Mouse (Mus musculus): ENCODE data around the gene Lamc2. TPM values are rescaled to one million over a fixed set of nuclear protein-coding genes. Genes with fewer than 3 reads are reported as not detected.
A peak's percentile ranks its signal among the peaks of the same experiment; 100 is the strongest.

The Lamc2 gene
- total RNA-seq, 2 experiments from 2014 or later, result 14.6 to 20.4 TPM

DNA sequence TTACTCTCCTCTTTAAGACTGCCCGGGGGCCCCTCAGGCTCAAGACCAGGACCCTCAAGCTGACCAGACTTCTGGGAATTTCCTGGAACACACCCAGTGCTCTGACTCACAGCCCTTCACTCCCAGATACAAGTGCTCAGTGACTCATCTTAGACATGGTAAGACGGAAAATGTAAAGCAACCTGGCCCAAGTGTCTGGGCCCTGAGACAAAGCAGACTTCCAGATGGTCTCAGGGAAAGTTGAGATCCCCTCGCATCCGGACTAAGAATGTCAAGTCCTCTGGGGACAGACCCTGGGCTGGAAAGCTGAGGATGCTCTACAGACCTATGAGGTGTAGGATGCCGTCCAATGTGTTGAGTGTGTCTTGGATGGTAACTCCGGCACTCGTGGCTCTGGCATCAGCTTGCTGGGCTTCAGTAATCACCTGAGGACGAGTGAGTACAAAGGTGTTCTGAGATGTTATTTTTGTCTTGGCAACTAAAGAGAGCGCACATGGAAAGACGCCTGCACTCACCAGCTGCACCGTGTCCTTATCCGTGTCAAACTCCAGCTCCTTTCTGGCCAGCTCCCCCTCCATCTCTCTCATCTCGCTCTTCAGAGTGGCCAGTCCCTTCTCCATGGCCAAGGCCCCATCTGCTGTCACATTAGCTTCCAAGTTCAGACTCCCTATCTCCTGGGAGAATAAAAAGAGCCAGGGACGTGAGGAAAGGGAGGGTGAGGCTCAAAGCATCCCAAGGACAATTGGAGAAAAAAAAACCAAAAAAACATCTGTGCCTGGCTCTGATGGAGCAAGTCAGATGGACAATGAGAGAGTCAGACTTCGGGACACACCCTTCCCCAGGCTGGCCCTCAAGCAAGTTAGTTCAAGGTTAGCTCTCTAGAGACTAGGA, 59.5 kb downstream of the Lamc2 start:
- DNase-seq, result peak; percentile 68

DNA sequence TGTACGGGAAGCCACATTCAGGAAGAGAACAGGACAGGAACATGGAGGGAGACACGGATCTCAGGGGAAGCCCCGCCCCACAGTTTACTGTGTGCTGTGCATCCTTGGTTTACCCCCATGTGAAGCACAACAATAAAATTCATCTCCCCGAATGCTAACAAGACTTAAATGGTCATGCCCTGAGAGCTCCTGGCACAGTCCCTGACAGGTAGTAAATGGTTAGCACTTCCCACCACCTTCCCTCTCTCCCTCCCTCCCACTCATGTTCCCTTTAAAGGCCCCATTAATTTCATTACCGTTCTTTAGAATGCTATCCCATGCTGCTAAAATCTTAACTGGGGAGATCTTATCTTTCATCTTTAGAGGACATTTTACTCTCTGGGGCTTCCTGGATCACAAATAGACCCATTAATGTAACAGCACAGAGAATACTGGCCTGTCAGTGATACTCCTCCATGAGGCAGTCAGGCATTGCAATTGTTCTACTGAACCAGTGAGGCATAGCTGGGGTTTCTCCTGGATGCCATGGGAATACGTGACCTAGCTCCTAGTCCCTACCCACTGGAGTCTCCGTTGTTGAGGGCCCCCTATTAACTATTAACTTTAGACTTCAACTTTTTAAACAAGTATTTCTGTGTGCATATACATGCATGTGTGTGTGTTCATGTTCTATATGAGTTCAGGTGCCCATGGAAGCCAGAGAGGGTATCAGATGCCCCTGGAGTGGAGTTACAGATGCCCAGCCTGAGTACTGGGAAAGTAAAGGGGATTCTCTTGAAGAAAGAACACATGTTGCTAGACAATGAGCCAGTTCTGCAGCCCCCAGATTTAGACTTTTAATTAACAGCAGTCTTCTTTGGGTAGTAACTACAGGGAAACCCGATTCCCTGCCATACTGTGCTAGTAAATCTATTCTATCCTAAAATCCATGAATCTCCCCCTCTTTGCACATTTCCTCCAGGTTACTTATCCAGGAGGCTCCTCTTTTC, 60.7 kb downstream of the Lamc2 start:
- DNase-seq, result no peak

DNA sequence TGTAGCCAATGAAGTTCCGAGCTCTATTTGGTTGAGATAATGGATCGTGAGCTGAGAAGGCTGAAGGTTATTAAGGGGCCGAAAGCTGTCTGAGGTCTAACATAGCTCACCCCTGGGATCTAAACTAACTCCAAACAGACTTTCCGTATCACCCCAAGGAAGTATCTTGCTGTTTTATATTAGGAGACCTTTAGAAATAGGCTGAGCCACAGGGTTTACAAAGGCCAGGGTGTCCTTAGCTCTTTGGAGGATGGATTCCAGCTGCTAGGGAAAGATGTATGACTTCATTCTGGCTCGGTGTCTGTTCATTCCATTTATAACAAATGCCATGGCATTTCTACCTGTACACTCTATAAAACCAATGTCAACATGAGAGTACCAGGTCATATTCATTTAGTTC, 61.7 kb downstream of the Lamc2 start:
- DNase-seq, result no peak

DNA sequence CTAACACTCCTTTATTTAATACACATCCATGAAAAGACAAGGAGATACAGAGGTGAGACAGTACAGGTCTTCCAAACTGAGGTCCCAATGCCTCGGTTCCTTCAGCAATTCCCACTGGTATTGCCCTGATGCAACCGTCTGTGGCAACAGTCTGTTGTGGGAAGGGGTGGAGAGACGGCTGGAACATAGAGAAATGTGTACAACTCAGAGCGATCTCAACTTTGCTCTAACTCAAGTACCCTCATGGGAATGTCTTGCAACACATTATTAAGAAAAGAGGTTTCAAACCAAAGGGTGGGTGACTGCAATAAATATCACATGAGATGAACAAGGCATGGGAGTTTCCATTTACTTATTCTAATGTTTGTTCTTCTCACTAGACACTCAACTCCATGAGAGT, 63.5 kb downstream of the Lamc2 start:
- DNase-seq, result no peak

DNA sequence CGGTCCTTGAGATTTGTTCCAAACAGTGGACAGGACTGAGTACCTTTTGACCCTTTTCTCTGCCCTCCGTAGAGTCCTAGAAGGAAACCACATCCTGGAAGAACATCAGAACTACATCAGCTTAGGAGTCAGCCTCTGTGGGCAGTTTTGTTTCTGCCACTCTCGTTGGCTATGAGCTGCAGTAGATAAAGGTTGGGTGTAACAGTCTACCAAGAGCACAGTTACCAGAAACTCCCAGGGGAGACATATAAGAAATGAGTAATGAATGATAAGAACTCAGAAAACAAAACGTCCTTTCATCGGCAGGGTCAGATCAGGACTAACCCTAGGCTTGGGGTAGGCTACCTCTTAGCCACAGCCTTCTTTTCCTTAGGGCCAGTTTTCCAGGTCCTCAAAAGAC, 64.9 kb downstream of the Lamc2 start:
- no peak for DNase-seq

DNA sequence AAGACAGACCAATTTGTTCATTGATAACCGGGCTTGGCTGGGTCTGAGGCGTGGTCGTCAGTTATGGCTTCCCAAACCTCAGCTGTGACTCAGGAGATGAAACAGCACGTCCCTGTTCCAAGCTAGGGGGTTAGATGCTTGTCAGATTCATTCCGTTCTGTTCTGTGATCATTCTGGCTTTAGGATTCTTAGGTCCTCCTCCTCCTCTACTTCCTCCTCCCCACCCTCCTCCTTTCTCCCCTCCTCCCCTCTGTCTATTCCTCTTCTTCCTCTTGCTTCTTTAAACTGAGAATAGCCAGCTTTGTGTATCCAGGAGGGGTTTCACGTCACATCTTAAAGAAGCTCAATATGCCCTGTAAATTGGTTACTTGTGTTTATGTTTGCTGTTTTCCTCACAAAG, 65.7 kb downstream of the Lamc2 start:
- DNase-seq, result no peak

DNA sequence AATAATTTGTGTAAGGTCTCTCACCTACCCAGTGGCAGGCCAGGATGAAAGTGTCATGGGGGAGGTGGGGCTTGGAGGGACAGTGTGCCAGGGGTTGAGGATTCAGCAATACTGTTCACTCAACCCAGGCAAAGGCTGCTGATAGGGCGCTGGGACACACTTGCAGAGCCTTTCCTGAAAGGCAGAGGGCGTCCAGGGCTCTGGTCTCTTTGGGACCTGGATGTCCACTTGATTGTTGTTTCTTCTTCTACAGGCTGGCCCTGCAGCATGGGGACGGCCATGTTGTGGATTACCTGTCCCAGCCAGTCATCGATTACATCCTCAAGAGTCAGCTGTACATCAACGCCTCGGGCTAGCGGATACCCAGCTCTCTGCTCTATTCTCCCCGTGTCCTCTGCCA, 70.9 kb downstream of the Lamc2 start:
- DNase-seq, result no peak

DNA sequence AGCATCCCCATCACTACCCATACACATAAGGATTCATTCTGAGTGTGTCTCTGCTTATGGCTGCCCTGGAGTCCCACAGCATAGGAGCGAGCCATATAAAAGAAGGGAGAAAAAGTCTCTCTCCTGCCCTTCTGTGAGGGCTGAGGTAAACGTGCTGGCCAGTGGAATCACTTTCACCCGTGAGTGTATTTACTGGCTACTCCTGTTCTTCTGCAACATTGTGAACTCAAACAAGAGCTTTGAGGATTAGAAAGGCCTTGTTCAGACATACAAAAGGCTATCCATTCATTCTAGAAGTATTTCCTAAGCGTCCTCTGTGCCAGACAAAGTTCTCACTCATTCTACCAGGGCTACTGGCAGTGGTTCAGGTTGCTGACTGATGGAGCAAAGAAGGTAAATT, 74.7 kb downstream of the Lamc2 start:
- DNase-seq, result no peak

DNA sequence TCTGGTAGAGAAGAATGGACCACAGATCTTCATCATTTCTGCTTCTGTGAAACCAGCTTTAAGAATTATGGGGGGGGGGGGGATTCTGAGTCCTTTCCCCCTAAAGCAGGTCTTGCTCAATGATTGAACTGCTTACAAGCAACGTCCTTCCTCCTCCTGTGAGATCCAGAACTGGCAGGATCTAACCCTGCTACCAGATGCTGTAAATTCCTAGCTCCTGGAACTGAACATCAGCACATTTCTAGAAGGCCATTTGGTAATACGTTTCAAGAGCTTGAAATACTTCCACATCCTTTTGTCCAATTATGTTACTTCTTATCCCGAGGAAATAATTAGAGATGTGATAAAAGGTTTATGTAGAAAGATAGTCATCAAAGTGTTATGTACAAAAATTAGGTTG, 76.4 kb downstream of the Lamc2 start:
- no peak for DNase-seq

DNA sequence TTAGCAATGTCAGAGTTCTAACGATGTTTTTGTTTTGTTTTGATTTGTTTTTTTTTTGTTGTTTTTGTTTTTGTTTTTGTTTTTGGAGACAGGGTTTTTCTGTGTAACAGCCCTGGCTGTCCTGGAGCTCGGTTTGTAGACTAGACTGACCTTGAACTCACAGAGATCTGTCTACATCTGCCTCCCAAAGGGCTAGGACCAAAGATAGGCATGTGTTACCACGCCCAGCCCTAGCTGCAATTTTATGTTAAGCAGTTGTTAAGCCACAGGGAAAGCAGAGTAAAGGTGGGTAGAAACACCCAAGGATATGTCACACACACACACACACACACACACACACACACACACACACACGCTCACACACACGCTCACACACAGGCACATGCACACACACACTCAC, 76.9 kb downstream of the Lamc2 start:
- no peak for DNase-seq

DNA sequence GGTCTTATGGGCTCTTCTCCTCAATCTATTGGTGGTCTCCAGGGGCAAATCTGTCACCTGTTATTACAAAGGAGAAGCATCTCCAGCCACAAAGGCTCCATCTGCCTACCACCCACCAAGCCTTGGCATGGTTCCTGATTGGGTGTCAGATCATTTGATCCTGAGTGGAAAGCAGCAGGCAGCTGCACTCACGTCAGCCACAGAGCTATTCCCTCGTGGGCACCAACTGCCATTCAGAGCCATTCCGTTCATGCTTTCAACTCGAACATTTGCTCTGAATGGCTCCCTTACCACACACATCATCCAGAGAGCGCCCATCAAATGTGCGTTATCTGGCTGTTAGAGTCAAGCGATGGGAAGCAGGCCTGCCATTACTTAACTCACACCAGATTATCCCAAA, 78.4 kb downstream of the Lamc2 start:
- DNase-seq, result no peak

DNA sequence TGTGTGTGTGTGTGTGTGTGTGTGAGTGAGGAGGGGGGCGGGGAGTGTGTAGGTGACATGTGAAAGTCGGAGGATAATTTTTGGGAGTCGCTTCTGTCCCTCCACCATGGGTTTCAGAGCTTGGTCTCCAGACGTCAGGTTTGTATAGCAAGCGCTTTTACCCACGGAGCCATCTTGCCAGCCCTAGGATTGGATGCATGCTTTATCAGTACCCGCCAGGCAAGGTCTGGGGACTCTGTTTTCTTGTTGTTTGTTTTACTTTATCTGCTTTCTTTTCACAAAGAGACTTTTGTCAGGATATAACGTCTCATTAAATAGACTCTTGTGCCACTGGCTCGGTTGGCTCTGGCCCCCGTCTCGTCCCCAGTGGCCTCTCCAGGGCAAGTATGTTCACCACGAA, 81.4 kb downstream of the Lamc2 start:
- DNase-seq, result no peak

DNA sequence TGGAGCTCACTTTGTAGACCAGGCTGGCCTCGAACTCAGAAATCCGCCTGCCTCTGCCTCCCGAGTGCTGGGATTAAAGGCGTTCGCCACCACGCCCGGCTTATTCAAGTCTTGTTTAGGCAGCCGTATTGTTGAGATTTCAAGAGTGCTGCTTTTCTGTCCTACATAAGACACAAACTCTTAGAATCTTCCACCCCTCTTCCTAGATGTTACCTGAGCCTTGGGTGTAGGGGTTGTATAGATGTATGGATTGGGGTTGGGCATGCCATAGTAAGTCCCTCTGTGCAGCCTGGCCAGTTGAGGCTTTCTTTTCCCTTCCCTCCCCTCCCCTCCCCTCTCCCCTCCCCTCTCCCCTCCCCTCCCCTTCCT, 83.1 kb downstream of the Lamc2 start:
- no peak for DNase-seq

DNA sequence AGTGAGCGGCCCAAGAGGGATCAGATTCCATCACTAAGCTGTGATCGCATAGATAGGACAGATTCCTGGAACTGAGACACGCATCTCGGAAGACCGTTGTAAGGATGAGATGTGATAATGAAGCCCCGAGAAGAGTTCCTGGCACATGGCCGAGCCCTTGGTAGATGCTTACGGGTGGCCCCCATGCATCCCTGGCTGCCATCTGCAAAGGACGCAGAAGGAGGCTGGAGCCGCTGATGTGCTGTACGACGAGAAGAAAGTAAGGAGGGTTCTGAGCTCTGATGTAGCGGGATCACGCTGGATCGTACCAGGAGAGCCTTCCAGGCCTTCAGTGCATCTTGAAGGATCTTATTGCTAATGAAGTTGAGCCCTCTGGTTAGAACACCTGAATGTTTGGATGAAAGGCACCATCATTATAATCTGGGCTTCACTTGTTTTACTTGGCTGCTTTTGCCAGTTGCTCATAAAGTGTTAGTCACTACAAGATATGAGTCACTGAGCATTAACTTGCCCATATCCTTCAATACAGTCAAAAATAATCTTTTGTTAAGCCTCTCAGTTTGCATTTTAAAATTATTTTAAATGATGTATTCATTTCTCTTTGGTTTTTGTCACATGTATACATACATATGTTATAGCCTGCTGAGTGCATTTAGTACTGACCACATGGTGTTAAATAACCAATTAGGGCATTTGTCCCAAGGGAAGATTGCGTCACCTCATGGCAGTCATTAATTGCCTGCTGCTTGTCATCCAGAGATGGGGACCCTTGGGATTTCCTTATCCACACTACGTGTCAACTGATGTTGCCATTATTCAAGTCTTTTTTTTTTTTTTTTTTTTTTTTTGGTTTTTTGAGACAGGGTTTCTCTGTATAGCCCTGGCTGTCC, 83.7 kb downstream of the Lamc2 start:
- peak; percentile 37 for DNase-seq

DNA sequence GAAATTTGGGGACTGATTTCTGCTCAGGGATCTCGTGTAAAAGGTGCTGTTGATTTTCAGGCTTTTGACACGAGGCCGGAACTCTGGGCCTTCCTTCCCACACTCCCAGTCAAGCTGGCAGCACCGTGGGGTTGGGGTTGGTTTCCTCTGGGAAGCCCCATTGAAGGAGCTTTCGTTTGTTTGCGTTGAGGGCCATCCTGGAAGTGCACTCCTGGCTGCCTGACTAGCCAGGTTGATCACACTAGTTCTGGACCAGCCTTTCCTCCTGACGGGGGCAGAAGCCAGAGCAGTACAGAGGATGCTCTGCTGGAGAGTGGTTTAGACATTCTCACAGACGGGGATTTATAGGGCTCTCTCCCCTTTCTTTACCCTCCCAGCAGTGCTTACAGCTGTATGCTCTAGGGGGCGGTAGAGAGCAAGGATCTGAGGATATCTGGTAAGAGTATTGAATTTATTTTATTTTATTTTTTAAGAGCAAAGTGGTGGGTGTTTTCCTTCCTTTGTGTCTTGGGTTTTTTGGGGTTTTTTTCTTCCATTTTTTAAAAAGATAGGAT, 84.8 kb downstream of the Lamc2 start:
- DNase-seq, result peak; percentile 71

DNA sequence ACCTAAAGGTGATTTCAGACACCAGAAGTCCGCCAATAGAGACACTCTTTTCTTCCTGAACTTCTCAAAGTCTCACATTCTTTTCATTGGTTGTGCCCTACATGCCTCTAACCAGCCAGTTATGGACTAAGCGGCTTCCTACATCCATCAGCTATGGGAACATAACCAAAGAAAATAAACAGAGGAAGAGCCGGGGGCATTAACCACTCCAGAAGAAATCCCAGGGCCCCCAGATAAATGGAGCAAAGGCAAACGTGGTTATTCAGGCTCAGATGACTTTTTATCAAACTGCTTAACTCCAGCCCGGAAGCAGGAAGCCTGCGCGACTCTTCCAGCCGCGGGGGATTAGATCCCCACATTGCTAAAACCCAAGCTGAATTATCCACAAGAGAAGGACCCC, 85.3 kb downstream of the Lamc2 start:
- peak; percentile 21 for DNase-seq

DNA sequence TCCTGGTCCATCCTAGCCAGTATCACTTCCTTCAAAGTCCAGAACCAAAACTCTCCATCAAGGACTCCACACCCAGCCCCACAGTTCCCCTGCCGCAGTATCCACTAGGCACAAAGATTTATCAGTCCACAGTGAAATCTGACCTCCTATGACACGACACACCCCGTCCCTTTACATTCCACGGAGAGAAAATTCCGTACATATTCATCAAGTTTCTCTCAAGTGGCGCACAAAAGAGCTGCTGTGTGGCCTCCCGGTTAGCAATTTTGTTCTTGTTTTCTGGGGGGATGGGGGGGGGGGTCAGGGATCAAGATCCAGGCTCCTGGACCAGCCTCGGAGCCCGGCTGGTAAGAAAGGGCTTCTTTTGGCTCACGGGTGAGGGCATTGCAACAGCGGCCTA, 87.7 kb downstream of the Lamc2 start:
- DNase-seq, result no peak

DNA sequence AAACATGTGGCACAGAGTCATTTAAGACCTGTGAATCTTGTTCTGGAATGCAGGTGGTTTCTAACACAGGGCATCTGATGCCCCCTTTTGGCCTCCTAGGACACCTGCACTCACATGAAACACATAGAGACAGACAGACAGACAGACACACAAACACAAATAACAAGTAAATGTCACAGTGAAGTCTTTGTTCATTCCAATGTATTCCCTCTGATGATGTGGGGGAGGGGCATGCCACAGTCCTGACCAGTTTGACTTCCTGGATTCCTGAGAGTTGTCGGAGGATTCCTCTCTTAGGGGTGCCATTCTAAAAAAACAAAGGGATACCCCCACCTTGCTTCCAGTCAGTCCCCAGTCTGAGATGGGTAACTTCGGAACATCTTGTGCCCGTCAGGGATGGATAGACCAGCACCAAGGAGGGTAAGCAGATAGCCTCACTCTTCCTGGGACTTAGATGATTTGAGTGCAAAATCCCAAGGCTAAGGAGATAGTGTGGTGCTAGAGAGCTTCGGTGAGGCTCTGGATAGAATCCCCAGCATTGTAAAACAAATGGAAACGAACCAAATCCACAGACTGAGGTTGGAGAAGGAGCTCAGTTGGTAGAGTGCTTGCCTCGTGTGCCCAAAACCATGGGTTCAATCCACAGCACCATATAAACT, 89.1 kb downstream of the Lamc2 start:
- DNase-seq, result no peak

DNA sequence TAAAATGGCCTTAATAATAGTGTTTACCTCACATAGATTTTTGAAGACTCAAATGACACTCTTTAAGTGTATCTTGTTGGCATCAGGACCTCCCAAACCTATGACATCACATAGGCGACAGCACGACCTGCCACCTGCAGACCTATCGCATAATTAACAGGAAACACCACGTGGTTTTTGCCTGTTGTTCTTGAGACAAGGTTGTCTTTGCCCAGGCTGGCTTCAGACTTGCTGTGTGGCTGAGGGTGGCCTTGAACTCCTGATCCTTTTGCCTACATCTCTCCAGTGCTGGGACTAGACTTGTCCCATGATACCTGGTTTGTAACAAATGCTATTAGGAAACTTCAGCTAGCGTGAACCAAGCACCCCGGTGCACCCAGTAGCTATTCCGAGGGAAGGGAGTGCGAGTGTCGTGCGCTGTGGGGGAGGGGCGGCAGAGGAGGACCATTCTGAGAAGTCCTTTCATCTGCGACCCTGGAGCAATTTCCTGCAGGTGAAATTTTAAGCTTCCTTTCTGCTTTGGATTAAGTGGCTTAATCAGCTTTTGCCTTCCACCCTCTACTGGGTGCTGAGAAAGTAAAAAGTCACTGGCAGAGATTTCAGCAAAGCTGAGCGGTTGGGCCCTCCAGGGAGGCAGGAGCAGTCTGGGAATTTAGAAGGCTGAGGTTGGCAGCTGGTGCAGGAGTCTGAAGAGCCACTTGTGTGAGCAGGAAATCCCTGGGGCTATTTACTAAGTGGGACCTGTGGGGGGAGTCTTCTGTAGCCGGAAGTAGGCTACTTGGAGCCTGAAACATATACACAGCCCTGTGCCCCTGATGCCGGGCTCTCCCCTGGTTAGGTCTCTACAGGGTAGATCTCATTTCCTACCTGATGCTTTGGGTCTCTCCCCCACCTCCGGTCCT, 90.2 kb downstream of the Lamc2 start:
- no peak for DNase-seq

DNA sequence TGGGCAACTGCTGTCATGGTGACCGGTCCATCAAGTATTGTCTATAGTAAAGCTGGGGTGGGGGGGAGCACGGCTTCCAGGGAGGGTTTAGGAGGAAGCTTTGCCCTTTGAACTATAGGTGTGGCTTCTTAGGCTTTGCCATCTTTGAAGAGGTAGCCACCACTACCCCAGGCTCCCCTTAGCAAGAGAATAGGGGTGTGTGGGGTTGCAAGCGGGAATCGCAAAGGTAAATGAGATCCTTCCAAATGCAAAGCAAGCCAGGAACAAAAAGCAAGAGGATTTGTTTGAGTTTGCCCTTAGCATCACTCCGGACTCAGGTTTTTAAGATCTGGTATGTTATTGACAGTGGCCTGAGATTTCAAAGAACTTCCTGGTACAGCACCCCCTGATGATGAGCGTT, 90.9 kb downstream of the Lamc2 start:
- DNase-seq, result no peak

All from heart, postnatal 4 days (tissue).